Mouse (Mus musculus) heart, adult 2 months (tissue): ENCODE data around the gene Igfbp4. TPM values are rescaled to one million over a fixed set of nuclear protein-coding genes. Genes with fewer than 3 reads are reported as not detected.
A peak's percentile ranks its signal among the peaks of the same experiment; 100 is the strongest.

Experiments used
- DNase-seq, 2 experiments: peaks; one replicate each; pipeline ENCODE4 v3.0.0; 2021
- H3K27ac ChIP-seq: fragments of 200-600 bp; 2 replicates; pipeline ENCODE4 v1.8.1; 2022
- H3K27me3 ChIP-seq: fragments of 200-500 bp; 2 replicates; pipeline ENCODE4 v1.6.1; 2012; ENCODE audit warnings: mild to moderate bottlenecking, low read length, inconsistent platforms, mixed read lengths; ENCODE audit not compliant: control insufficient read depth, insufficient read depth
- H3K36me3 ChIP-seq: fragments of 200-500 bp; 2 replicates; pipeline ENCODE4 v1.6.1; 2012; ENCODE audit warnings: low read length, inconsistent platforms; ENCODE audit not compliant: control insufficient read depth, insufficient read depth
- H3K4me1 ChIP-seq: fragments of 200-500 bp; 2 replicates; pipeline ENCODE4 v1.6.1; 2011; ENCODE audit warnings: low read length; ENCODE audit not compliant: control insufficient read depth, insufficient read depth
- H3K4me3 ChIP-seq: fragments of 200-600 bp; 2 replicates; pipeline ENCODE4 v1.8.1; 2022
- H3K79me2 ChIP-seq: fragments of 200-500 bp; replicated peaks from 2 replicates; pipeline ENCODE4 v1.6.1; 2012; ENCODE audit warnings: mild to moderate bottlenecking, inconsistent platforms, low read length, moderate library complexity, mixed read lengths; ENCODE audit not compliant: control insufficient read depth, insufficient read depth
- H3K9ac ChIP-seq: fragments of 200-500 bp; 2 replicates; pipeline ENCODE4 v1.6.1; 2012; ENCODE audit warnings: low read depth, mild to moderate bottlenecking, control low read depth, inconsistent platforms, low read length, mixed read lengths
- CTCF ChIP-seq: fragments of 200-600 bp; IDR thresholded peaks from 2 replicates; pipeline ENCODE4 v1.8.1; 2022; ENCODE audit warnings: antibody characterized with exemption, mild to moderate bottlenecking, moderate library complexity
- EP300 ChIP-seq: fragments of 200-500 bp; IDR thresholded peaks from 2 replicates; pipeline ENCODE4 v1.6.1; 2011; ENCODE audit warnings: low read depth, low read length, control low read depth; ENCODE audit not compliant: insufficient read depth
- POLR2A ChIP-seq: fragments of 200-500 bp; IDR thresholded peaks from 2 replicates; pipeline ENCODE4 v1.6.1; 2011; ENCODE audit warnings: mild to moderate bottlenecking, low read depth, low read length, control low read depth; ENCODE audit not compliant: insufficient read depth
- WGBS: fragments of 180-500 bp; shearing (Covaris S2); methylation state at CpG from one replicate; pipeline ENCODE4 v1.1.7; 2018; 5-methylcytosine and 5-hydroxymethylcytosine counted together
- intact Hi-C: fragments of 180-260 bp; cut with DNase I; formaldehyde crosslinking; loops from one replicate; pipeline ENCODE4 v1.15.1; 2025
- polyA plus RNA-seq: library from polyadenylated mRNA; depleted of rRNA; stranded (reverse); fragments of >200 nt; gene quantifications from 2 replicates; pipeline ENCODE4 v1.2.3, GENCODE M21; 2012
- total RNA-seq, 2 experiments: library from RNA; stranded (reverse); gene quantifications; 2 replicates each; pipeline ENCODE4 v1.2.3; 2021

The Igfbp4 gene
- total and polyA plus RNA-seq, 3 experiments, result 81.8 to 163 (median 84.2) TPM

GRCm38 (mm10) chr11:99023500-99024467, 17.3 kb upstream of the Igfbp4 start, which contains the start of gene Top2a:
Top2a (minus strand) TSS chr11:99024189.
- H3K27ac ChIP-seq, result peak within 1 kb of the TSS; percentile 28; the same call in 1 of the 2 replicates
- H3K4me1 ChIP-seq, result no peaks in the 10 kb centered on the region
- H3K79me2 ChIP-seq, result no peaks in the 10 kb centered on the region
- DNase-seq, result peak; percentile 93 to 95
- H3K27me3 ChIP-seq, result no peaks in the 10 kb centered on the region
- H3K36me3 ChIP-seq, result no peaks in the 10 kb centered on the region
- intact Hi-C loops, result no loop called here
- WGBS, result under 1% methylated on average over 54 of the region's 54 CpGs
- H3K4me3 ChIP-seq, result peak within 1 kb of the TSS; percentile 62
- TF ChIP-seq CTCF, result no peak
- TF ChIP-seq POLR2A, result peak; percentile 40
- peak within 1 kb of the TSS; percentile 30 for H3K9ac ChIP-seq

GRCm38 (mm10) chr11:99024468-99025134, 16.4 kb upstream of the Igfbp4 start:
- peak overlapping the region; percentile 28; the same call in 1 of the 2 replicates for H3K27ac ChIP-seq
- H3K4me3 ChIP-seq, result peak overlapping the region; percentile 62
- no peaks in the 10 kb centered on the region for H3K36me3 ChIP-seq
- 31% methylated on average over 18 of the region's 18 CpGs for WGBS
- H3K27me3 ChIP-seq, result no peaks in the 10 kb centered on the region
- H3K79me2 ChIP-seq, result no peaks in the 10 kb centered on the region
- DNase-seq, result no peak
- no peak for TF ChIP-seq POLR2A
- TF ChIP-seq CTCF, result no peak
- TF ChIP-seq EP300, result no peak
- H3K9ac ChIP-seq, result peak overlapping the region; percentile 13
- H3K4me1 ChIP-seq, result no peaks in the 10 kb centered on the region
- intact Hi-C loops, result no loop called here

GRCm38 (mm10) chr11:99025878-99026277, 15.2 kb upstream of the Igfbp4 start:
- H3K36me3 ChIP-seq, result no peaks in the 10 kb centered on the region
- H3K4me3 ChIP-seq, result no peak overlapping the region
- intact Hi-C loops, result no loop called here
- H3K4me1 ChIP-seq, result no peaks in the 10 kb centered on the region
- H3K79me2 ChIP-seq, result no peaks in the 10 kb centered on the region
- WGBS, result 94% methylated on average over 6 of the region's 6 CpGs
- no peaks in the 10 kb centered on the region for H3K27me3 ChIP-seq
- TF ChIP-seq CTCF, result no peak
- no peak for TF ChIP-seq EP300
- no peak for TF ChIP-seq POLR2A
- no peak overlapping the region for H3K27ac ChIP-seq
- H3K9ac ChIP-seq, result no peak overlapping the region
- no peak for DNase-seq

- Histone ChIP-seq H3K4me1 (no peaks in the 10 kb centered on the region), H3K27ac (no peak overlapping the region), H3K36me3 (no peaks in the 10 kb centered on the region), H3K9ac (no peak overlapping the region), H3K4me3 (no peak overlapping the region), H3K27me3 (no peaks in the 10 kb centered on the region), H3K79me2 (no peaks in the 10 kb centered on the region)
- intact Hi-C loops, result no loop called here
- peak; percentile 33 for TF ChIP-seq CTCF
- TF ChIP-seq POLR2A, result no peak
- TF ChIP-seq EP300, result no peak
- WGBS, result 70% methylated on average over 12 of the region's 12 CpGs
- no peak for DNase-seq
Observed at GRCm38 (mm10) chr11:99026899-99027440, 14.1 kb upstream of the Igfbp4 start.

- H3K4me3 ChIP-seq, result no peak overlapping the region
- WGBS, result 76% methylated on average over 4 of the region's 4 CpGs
- H3K4me1 ChIP-seq, result peaks cover under 1% of the 10 kb centered on the region
- intact Hi-C loops, result loop anchor here (5.0 kb wide), 1 partner anchor 58 kb away; no protein-coding TSS in a partner anchor
- H3K9ac ChIP-seq, result no peak overlapping the region
- no peak for DNase-seq
- no peak overlapping the region for H3K27ac ChIP-seq
- no peaks in the 10 kb centered on the region for H3K79me2 ChIP-seq
- TF ChIP-seq EP300, result no peak
- TF ChIP-seq CTCF, result peak; percentile 59
- TF ChIP-seq POLR2A, result no peak
- H3K36me3 ChIP-seq, result no peaks in the 10 kb centered on the region
- no peaks in the 10 kb centered on the region for H3K27me3 ChIP-seq
Observed at GRCm38 (mm10) chr11:99035350-99035749, 5.7 kb upstream of the Igfbp4 start.
